Mouse (Mus musculus) hindbrain, embryonic 12.5 days (tissue): ENCODE data around the gene Limch1. TPM values are rescaled to one million over a fixed set of nuclear protein-coding genes. Genes with fewer than 3 reads are reported as not detected.
A peak's percentile ranks its signal among the peaks of the same experiment; 100 is the strongest.

Experiments used
- ATAC-seq: fragments of 200-750 bp; cut with Nextera tagmentation; 2 replicates; pipeline ENCODE4 v1.8.0; 2017; ENCODE audit warnings: moderate TSS enrichment; ENCODE audit not compliant: low FRiP score
- H3K27ac ChIP-seq: fragments of 300-500 bp; sonication (generic); 2 replicates; pipeline ENCODE4 v1.5.1; 2016; ENCODE audit warnings: mild to moderate bottlenecking
- H3K27me3 ChIP-seq: fragments of 300-500 bp; sonication (generic); 2 replicates; pipeline ENCODE4 v1.6.1; 2016; ENCODE audit warnings: mild to moderate bottlenecking
- H3K36me3 ChIP-seq: fragments of 300-500 bp; sonication (generic); 2 replicates; pipeline ENCODE4 v1.6.1; 2016; ENCODE audit warnings: mild to moderate bottlenecking
- H3K4me1 ChIP-seq: fragments of 300-500 bp; sonication (generic); 2 replicates; pipeline ENCODE4 v1.6.1; 2016
- H3K4me2 ChIP-seq: fragments of 300-500 bp; sonication (generic); replicated peaks from 2 replicates; pipeline ENCODE4 v1.6.1; 2016; ENCODE audit warnings: mild to moderate bottlenecking
- H3K4me3 ChIP-seq: fragments of 300-500 bp; sonication (generic); 2 replicates; pipeline ENCODE4 v1.5.1; 2016; ENCODE audit warnings: mild to moderate bottlenecking
- H3K9ac ChIP-seq: fragments of 300-500 bp; sonication (generic); 2 replicates; pipeline ENCODE4 v1.6.1; 2016; ENCODE audit warnings: mild to moderate bottlenecking, moderate library complexity
- H3K9me3 ChIP-seq: fragments of 300-500 bp; sonication (generic); replicated peaks from 2 replicates; pipeline ENCODE4 v1.6.1; 2016; ENCODE audit warnings: mild to moderate bottlenecking
- WGBS: fragments of 180-500 bp; shearing (Covaris S2); methylation state at CpG from one replicate; pipeline ENCODE4 v1.1.7; 2016; 5-methylcytosine and 5-hydroxymethylcytosine counted together
- polyA plus RNA-seq: library from polyadenylated mRNA; unstranded; fragments of >200 nt; fragmentation: Nextera tagmentation; extraction: Ambion mirVana; gene quantifications from 2 replicates; pipeline ENCODE4 v1.2.1, GENCODE M21; 2016

Limch1 gene
- polyA plus RNA-seq, 1 experiment from 2014 or later = 64.9 TPM

DNA sequence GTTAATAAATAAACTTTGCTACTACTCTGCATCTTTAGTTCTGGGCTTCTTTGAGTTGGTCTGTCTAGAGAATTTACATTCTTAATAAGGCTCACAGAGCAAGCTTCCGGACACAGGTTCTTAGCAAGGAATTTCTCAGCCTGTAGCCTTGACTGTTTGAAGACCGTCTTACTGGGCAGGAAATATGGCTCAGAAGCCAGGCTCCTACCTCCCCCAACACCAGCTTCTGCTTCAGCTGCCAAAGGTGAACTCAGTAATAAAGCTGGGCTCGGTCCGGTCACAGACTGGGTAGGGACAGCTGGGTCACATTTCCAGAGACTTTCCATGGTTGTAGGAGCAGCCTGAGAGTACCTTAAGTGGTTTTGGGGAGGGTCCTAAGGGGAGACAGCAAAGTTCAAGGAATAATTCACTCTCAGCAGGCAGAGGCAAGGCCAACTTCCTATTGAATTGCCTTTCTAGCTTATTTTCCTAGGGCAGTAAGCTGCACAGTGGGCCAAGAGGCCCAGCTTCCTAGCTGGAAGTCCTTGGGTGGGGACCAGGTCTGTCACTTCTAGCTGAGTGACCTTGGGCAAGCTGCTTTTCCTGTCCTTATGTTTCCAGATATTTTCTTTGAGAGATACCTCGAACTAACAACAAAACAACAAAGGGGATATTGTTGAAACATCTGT lies 3.0 kb downstream of the Limch1 start:
- no peak for ATAC-seq
- 31% methylated on average over 5 of the region's 5 CpGs for WGBS
- Histone ChIP-seq H3K4me2 (peak overlapping the region; percentile 90), H3K9me3 (no peaks in the 10 kb centered on the region), H3K27ac (peak overlapping the region; percentile 41; the same call in 1 of the 2 replicates), H3K4me1 (peaks cover 31% of the 10 kb centered on the region), H3K4me3 (no peak overlapping the region), H3K36me3 (no peaks in the 10 kb centered on the region), H3K9ac (no peak overlapping the region), H3K27me3 (no peaks in the 10 kb centered on the region)

DNA sequence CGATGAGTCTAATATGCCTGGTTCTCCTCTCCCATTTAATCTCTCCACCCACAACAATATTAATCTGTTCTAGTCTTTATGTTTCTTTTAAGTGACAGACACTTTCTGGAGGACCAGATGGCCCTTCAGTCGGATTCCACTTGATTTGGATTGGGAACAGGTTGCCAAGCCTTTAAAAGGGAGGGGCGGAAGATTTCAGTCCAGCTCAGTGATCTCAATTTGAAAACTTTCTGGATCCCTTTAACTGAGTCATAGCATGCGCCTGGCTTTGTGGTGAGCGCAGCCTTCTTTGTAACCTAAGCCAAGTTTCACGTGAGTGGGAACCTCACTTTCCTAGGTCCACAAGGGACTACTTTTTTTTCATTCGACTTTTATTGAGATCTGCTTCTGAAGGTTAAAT lies 5.0 kb downstream of the Limch1 start:
- Histone ChIP-seq H3K9ac (no peak overlapping the region), H3K9me3 (no peaks in the 10 kb centered on the region), H3K36me3 (no peaks in the 10 kb centered on the region), H3K4me2 (no peak overlapping the region), H3K27ac (no peak overlapping the region; the same call in 1 of the 2 replicates), H3K4me3 (no peak overlapping the region), H3K4me1 (peaks cover 29% of the 10 kb centered on the region), H3K27me3 (no peaks in the 10 kb centered on the region)
- ATAC-seq = no peak
- 70% methylated on average over 7 of the region's 7 CpGs for WGBS

DNA sequence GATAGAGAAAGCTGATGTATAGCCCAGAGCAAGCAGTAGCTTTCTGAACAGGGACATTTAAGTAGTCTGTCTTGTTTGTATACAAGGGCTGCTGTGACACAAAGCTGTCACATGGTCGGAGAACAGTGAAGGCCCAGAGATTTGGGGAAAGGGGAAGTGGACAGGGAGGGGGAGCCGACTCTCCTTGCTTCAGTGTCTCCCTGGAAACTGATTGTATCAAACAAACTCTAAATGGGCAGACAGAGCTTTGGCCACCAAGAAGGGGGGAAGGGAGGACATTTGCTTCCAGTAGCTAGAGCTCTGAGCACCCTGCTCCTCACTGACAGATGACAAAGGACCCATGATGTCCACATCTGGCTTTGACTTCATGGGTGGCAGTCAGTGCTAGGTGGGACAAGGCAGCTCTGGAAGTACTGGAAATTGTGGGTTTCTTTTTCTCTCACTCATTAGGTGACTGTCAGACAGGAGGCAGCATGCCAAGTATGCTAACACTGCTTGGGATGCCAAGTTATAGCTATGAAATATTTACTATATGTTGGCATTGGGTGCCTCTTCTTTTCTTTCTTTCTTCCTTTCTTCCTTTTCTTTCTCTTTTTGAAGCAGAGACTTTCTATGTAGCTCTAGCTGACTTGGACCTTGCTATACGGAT lies 5.8 kb downstream of the Limch1 start:
- no peaks in the 10 kb centered on the region for H3K27me3 ChIP-seq
- no peaks in the 10 kb centered on the region for H3K36me3 ChIP-seq
- peak overlapping the region; percentile 44; the same call in 1 of the 2 replicates for H3K27ac ChIP-seq
- no peaks in the 10 kb centered on the region for H3K9me3 ChIP-seq
- H3K9ac ChIP-seq = no peak overlapping the region
- H3K4me3 ChIP-seq = no peak overlapping the region
- 37% methylated on average over 3 of the region's 3 CpGs for WGBS
- H3K4me1 ChIP-seq = peaks cover 31% of the 10 kb centered on the region
- peak; percentile 24 for ATAC-seq
- H3K4me2 ChIP-seq = no peak overlapping the region

DNA sequence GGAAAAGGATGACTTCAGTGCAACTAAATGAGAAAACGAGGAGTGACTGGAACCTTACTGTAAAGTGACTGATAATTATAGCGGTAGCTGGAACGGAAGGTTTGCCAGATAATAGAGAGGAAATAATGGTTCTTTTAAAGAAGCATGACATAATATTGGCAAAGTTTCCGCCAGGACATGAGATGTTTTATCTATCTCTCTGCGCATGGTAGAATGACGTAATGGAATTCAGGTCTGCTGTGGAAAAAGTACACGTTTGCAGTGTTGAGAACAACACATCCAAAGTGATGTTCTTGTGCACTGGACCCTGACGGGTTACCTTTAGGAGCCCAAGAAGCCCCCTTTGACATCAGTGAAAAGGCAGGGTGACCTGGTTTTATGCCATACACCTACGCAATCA lies 8.0 kb downstream of the Limch1 start:
- ATAC-seq = no peak
- Histone ChIP-seq H3K4me2 (no peak overlapping the region), H3K27ac (no peak overlapping the region), H3K36me3 (no peaks in the 10 kb centered on the region), H3K9ac (no peak overlapping the region), H3K9me3 (no peaks in the 10 kb centered on the region), H3K4me3 (no peak overlapping the region), H3K4me1 (peaks cover 33% of the 10 kb centered on the region), H3K27me3 (no peaks in the 10 kb centered on the region)
- WGBS = 95% methylated on average over 9 of the region's 9 CpGs

DNA sequence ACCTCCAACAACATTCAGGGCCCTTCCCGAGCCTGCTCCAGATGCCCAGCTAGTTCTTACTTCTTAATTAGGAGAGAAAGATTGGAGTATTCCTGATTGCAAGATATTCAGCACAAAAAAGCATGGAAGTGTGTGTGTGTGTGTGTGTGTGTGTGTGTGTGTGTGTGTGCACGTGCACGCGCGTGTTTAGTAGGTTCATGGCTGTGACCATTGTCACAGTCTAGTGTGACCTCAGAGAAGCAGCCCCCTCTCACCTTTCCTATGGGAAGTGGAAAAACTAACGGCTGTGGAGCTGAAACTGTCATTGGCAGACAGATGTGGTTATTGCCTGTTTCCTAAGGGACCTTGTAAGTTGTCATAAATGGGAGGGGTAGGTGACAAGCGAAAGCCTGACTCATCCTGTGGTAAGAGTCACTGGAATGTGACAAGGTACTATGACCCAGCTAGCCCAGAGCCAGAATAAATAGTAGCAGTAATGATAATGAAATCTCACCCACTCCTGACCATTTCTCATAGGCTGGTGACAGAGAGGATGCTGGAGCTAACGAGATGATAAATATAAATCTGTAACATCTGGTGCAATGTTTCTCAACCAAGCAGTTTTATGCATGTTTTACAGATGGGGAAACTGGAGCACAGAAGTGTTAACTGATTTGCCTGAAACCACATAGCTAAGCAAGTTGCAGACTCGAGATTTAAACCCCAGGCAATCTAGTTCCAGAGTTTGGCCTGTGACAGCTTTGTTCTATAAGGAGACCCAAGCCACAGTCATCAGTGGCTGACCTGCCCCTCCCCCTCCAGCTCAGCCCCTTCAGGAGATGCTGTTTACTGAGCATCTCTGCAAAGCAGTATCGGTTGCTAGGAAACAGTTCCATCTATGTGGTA lies 11.4 kb downstream of the Limch1 start:
- H3K4me3 ChIP-seq = no peak overlapping the region
- no peak overlapping the region; the same call in 1 of the 2 replicates for H3K9ac ChIP-seq
- ATAC-seq = peak; percentile 89
- H3K27ac ChIP-seq = peak overlapping the region; percentile 12; the same call in 1 of the 2 replicates
- WGBS = 69% methylated on average over 10 of the region's 10 CpGs
- no peaks in the 10 kb centered on the region for H3K36me3 ChIP-seq
- H3K4me2 ChIP-seq = no peak overlapping the region
- no peaks in the 10 kb centered on the region for H3K27me3 ChIP-seq
- no peaks in the 10 kb centered on the region for H3K9me3 ChIP-seq
- H3K4me1 ChIP-seq = peaks cover 22% of the 10 kb centered on the region

DNA sequence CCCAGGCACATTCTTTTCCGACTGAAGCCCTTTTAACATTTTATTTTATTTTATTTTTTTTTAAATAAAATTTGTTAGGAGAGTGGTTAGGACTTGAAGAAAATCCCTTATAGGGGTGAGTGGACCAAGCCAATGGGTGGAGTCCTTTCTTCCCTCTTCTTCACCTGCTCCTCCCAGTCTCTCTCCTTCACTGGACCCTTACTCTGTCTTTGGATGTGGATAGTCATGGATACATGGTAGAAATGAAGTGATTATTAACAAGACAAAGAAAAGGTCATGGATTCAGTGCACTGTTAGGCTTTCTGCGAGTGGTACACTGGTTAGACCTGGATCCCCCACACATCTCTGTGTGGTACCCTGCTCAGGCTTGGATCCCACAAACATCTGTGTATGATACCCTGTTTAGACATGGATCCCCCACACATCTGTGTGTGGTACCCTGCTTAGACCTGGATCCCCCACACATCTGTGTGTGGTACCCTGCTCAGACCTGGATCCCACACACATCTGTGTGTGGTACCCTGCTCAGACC lies 12.1 kb downstream of the Limch1 start:
- ATAC-seq = peak; percentile 53
- peaks cover 22% of the 10 kb centered on the region for H3K4me1 ChIP-seq
- H3K4me2 ChIP-seq = no peak overlapping the region
- no peaks in the 10 kb centered on the region for H3K9me3 ChIP-seq
- no peaks in the 10 kb centered on the region for H3K27me3 ChIP-seq
- no peak overlapping the region for H3K4me3 ChIP-seq
- H3K9ac ChIP-seq = no peak overlapping the region
- 49% methylated on average over 2 of the region's 2 CpGs for WGBS
- no peaks in the 10 kb centered on the region for H3K36me3 ChIP-seq
- H3K27ac ChIP-seq = no peak overlapping the region

DNA sequence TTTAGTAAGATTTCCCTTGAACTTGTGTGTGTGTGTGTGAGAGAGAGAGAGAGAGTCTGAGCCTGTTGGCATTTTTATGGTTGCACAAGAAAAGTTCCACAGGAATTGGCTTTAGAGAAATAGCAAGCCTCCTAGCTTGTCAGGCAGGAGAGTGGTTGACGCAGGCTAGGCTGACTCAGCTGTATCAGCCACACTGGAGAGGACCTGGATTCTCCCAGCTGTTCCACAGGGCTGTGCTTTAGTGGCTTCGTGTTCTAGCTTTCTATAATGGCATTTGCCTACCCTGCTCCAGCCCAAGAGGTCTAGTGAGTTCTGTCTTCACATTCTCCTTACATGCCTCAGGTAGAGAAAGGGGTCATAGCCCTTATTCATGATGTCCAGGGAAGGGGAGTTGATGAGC lies 13.7 kb downstream of the Limch1 start:
- Histone ChIP-seq H3K4me3 (no peak overlapping the region), H3K4me2 (no peak overlapping the region), H3K9me3 (no peaks in the 10 kb centered on the region), H3K36me3 (no peaks in the 10 kb centered on the region), H3K27me3 (no peaks in the 10 kb centered on the region), H3K9ac (no peak overlapping the region), H3K4me1 (peaks cover 22% of the 10 kb centered on the region), H3K27ac (no peak overlapping the region)
- WGBS = 75% methylated on average over 2 of the region's 2 CpGs
- no peak for ATAC-seq

DNA sequence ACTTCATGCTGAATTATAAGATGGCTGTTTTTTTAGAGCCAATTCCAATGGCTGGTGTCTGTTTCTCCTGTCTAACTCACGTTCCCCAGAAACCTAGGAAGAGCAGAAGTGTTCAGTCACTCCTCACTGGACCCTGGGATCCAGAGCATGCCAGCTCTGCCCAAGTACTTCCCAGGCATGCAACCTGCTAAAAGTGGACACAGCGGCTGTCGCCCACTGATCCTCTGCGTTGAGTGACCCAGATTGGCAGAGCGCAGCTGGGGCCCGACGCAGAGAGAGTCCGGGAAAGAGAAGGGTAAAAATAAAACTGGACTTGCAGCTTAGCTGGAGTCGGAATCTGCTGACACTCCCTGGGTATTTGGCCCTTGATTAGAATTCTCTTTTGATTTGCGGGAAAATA lies 15.1 kb downstream of the Limch1 start:
- WGBS = 87% methylated on average over 10 of the region's 10 CpGs
- Histone ChIP-seq H3K9ac (no peak overlapping the region), H3K27ac (no peak overlapping the region), H3K9me3 (no peaks in the 10 kb centered on the region), H3K4me1 (peaks cover 22% of the 10 kb centered on the region), H3K36me3 (no peaks in the 10 kb centered on the region), H3K4me2 (no peak overlapping the region), H3K4me3 (no peak overlapping the region), H3K27me3 (no peaks in the 10 kb centered on the region)
- ATAC-seq = no peak

DNA sequence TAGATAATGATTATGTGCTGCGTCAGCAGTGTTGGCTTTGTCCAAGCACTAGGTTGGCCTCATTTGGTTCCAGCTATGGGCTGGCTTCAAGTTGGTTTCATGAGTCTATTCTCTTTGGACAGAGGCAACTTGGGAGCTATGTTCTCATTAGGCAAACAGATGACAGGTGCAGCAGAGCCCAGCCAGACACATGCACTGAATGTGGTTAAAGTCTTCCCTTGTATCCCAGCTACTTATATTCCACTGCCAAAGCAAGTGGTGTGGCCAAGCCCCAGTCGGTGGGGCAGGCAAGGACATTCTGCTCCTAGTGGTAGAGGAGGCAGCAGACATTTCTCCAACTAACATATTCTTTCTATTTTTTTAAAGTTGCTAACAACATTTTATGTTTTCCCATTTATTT lies 16.4 kb downstream of the Limch1 start:
- no peak for ATAC-seq

DNA sequence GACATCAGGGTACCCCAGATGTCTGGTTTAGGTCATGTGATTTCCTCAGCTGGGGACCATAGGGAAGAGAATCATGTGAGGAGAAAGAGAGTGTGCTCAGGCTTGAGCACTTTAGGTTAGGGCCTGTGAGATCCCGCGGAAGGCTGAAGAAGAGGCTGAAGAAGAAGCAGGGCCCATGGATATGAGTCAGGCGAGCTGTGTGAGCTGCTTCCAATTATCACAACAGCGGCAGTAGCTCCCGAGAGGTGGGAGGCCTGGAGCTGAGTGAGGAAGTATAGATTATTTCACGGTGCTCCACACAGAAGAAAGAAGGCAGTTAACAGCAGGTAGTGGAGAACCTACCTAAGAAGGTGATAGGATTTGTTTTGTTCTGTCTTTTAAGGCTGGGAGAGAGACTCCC lies 18.5 kb downstream of the Limch1 start:
- no peaks in the 10 kb centered on the region for H3K9me3 ChIP-seq
- no peak overlapping the region for H3K9ac ChIP-seq
- 0 out of 2 replicates have a peak, but pooled peaks cover 5% of the 10 kb centered on the region for H3K4me1 ChIP-seq
- H3K27me3 ChIP-seq = no peaks in the 10 kb centered on the region
- H3K4me3 ChIP-seq = no peak overlapping the region
- WGBS = 78% methylated on average over 6 of the region's 6 CpGs
- H3K4me2 ChIP-seq = no peak overlapping the region
- H3K36me3 ChIP-seq = no peaks in the 10 kb centered on the region
- no peak overlapping the region for H3K27ac ChIP-seq
- no peak for ATAC-seq

More for the DNA sequence above, 16.4 kb downstream of the Limch1 start:
- Histone ChIP-seq H3K9me3 (no peaks in the 10 kb centered on the region), H3K36me3 (no peaks in the 10 kb centered on the region), H3K4me3 (no peak overlapping the region), H3K4me2 (no peak overlapping the region), H3K9ac (no peak overlapping the region), H3K27ac (no peak overlapping the region), H3K4me1 (peaks cover 13% of the 10 kb centered on the region), H3K27me3 (no peaks in the 10 kb centered on the region)
- WGBS = 88% methylated on average over 2 of the region's 2 CpGs

DNA sequence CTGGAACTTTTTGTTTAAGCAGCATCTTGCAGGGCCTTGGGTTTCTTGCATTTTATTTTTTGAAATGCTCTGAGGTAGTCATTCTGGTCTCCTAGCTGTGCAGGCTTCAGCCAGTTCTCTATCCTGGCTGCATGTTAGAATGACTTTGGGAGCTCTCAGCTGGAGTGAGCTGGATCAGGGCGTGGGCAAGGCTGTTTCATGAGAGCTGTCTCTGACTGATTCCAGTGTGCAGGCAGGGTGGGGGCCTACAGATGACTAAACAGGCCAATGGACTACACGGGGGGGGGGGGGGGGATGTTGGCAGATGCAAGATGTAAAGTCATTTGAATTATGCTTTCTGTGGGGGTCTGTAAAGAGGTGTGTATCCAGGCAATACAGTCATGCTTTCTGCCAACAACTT lies 20.3 kb downstream of the Limch1 start:
- Histone ChIP-seq H3K4me1 (0 out of 2 replicates have a peak, but pooled peaks cover 5% of the 10 kb centered on the region), H3K9ac (no peak overlapping the region), H3K27ac (no peak overlapping the region), H3K4me2 (no peak overlapping the region), H3K4me3 (no peak overlapping the region), H3K36me3 (no peaks in the 10 kb centered on the region), H3K9me3 (no peaks in the 10 kb centered on the region), H3K27me3 (no peaks in the 10 kb centered on the region)
- whole genome bisulfite sequencing = 71% methylated on average over 2 of the region's 2 CpGs
- ATAC-seq = no peak

DNA sequence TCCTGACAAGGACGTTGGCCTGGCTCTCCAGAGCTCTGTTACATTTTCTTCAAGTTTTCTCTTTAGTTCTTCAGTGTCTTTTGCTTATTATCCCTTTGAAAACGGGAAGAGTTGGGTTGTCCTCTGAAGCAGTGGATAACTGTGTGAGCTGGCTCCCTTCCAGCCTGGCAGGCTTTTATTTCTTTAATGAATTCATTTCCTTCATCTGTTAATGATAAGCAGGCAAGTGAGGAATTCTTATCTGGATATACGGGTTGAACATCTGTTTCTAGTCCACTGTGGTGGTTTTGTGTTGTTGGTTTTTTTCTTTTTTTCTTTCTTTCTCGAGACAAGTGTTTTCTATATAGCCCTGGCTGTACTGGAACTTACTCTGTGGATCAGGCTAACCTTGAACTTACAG lies 22.4 kb downstream of the Limch1 start:
- H3K36me3 ChIP-seq = no peaks in the 10 kb centered on the region
- H3K4me3 ChIP-seq = no peak overlapping the region
- H3K27ac ChIP-seq = no peak overlapping the region
- H3K4me1 ChIP-seq = peaks cover 13% of the 10 kb centered on the region; the same call in 1 of the 2 replicates
- no peak overlapping the region for H3K9ac ChIP-seq
- no peak for ATAC-seq
- no peak overlapping the region for H3K4me2 ChIP-seq
- WGBS = 48% methylated on average over 4 of the region's 4 CpGs
- H3K27me3 ChIP-seq = no peaks in the 10 kb centered on the region
- no peaks in the 10 kb centered on the region for H3K9me3 ChIP-seq
